Mouse (Mus musculus) midbrain, embryonic 11.5 days (tissue): ENCODE data around the gene Cpm. TPM values are rescaled to one million over a fixed set of nuclear protein-coding genes. Genes with fewer than 3 reads are reported as not detected.

Experiments
- ATAC-seq: fragments of 200-750 bp; cut with Nextera tagmentation; 2 replicates; pipeline ENCODE4 v1.8.0; 2017; ENCODE audit warnings: moderate TSS enrichment, moderate library complexity; ENCODE audit not compliant: low FRiP score
- DNase-seq: peaks from one replicate; pipeline ENCODE4 v3.0.0; 2015; ENCODE audit warnings: low spot score; ENCODE audit errors: missing footprints
- H3K27ac ChIP-seq: fragments of 300-500 bp; sonication (generic); 2 replicates; pipeline ENCODE4 v1.5.1; 2014; ENCODE audit warnings: low read depth, low read length
- H3K27me3 ChIP-seq: fragments of 300-500 bp; sonication (generic); 2 replicates; pipeline ENCODE4 v1.6.1; 2014; ENCODE audit warnings: mild to moderate bottlenecking, low read length, moderate library complexity, mixed read lengths; ENCODE audit not compliant: control insufficient read depth, insufficient read depth
- H3K36me3 ChIP-seq: fragments of 300-500 bp; sonication (generic); 2 replicates; pipeline ENCODE4 v1.6.1; 2014; ENCODE audit warnings: mild to moderate bottlenecking, low read length, moderate library complexity, mixed read lengths; ENCODE audit not compliant: control insufficient read depth, insufficient read depth
- H3K4me1 ChIP-seq: fragments of 300-500 bp; sonication (generic); 2 replicates; pipeline ENCODE4 v1.6.1; 2014; ENCODE audit warnings: low read length; ENCODE audit not compliant: control insufficient read depth, insufficient read depth
- H3K4me2 ChIP-seq: fragments of 300-500 bp; sonication (generic); 2 replicates; pipeline ENCODE4 v1.6.1; 2014; ENCODE audit warnings: mild to moderate bottlenecking, moderate library complexity
- H3K4me3 ChIP-seq: fragments of 300-500 bp; sonication (generic); 2 replicates; pipeline ENCODE4 v1.5.1; 2014; ENCODE audit warnings: low read depth, low read length
- H3K9ac ChIP-seq: fragments of 300-500 bp; sonication (generic); 2 replicates; pipeline ENCODE4 v1.6.1; 2014; ENCODE audit warnings: low read length
- H3K9me3 ChIP-seq: fragments of 300-500 bp; sonication (generic); 2 replicates; pipeline ENCODE4 v1.6.1; 2016; ENCODE audit warnings: low read length; ENCODE audit not compliant: control insufficient read depth
- WGBS: fragments of 180-500 bp; shearing (Covaris S2); extraction: QIAGEN DNeasy Blood & Tissue Kit; methylation state at CpG from one replicate; pipeline ENCODE4 v1.1.7; 2014; 5-methylcytosine and 5-hydroxymethylcytosine counted together
- polyA plus RNA-seq: library from polyadenylated mRNA; unstranded; fragments of >200 nt; fragmentation: Nextera tagmentation; extraction: Ambion mirVana; gene quantifications from 2 replicates; pipeline ENCODE4 v1.2.1, GENCODE M21; 2014

Cpm gene
- polyA plus RNA-seq, 1 experiment from 2014 or later: 6.2 TPM

DNA sequence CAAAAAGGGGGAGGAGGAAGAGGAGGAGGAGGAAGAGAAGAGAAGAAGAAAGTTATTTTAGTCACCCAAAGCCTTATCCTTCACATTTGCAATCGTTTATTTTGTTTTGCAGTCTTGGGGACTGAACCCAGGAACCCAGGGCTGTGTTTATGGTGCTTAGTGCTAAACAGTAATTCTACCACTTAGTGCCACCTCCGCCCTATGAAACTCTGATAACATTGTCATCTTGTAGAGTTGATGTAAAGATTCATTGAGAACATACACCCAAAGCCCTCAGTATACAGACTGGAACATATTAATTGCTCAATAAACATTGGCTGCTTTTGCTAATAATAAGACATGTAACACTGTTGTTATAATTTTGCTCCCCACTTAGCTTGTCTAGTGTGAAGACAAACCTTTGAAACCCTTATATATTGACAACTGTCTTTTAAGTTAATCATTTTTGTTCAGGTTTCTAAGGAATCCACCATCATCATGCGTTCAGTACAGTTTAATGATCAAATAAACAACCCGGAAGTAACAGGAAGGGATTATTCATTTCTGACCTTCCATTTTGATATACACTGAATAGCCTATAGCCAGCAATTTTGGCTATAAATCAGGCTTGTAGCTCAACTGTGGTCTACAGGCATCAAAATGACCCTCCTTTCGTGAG lies 49.9 kb downstream of the Cpm start:
- Histone ChIP-seq H3K4me2 (no peak overlapping the region), H3K27ac (no peak overlapping the region), H3K4me3 (no peak overlapping the region), H3K9me3 (no peaks in the 10 kb centered on the region), H3K36me3 (no peaks in the 10 kb centered on the region), H3K27me3 (no peaks in the 10 kb centered on the region), H3K9ac (no peak overlapping the region), H3K4me1 (peaks cover 4% of the 10 kb centered on the region; the same call in 1 of the 2 replicates)
- no peak for DNase-seq
- no peak for ATAC-seq
- 91% methylated on average over 5 of the region's 5 CpGs for WGBS

DNA sequence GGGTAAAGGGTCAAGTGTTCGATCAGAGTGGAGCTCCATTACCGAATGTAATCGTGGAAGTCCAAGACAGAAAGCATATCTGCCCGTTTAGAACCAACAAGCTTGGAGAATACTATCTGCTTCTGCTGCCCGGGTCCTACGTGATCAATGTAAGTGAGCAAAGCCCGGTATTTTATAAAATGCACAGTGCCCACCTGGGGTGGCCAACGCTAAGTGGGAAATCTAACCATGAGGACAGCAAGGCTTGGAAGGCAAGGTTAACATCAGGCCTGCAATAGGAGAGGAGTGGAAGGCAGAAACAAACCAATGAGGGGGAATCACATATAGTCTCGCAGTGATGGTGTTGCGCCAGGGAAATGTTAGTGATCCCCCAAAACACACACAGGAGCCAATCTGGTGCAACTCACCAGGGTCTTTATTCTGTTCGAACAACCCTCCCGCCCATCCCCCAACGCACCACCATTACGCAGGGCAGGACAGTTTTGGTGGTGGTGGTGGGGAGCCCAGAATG lies 50.7 kb downstream of the Cpm start:
- DNase-seq: no peak
- H3K27me3 ChIP-seq: no peaks in the 10 kb centered on the region
- no peak overlapping the region for H3K4me3 ChIP-seq
- no peak for ATAC-seq
- H3K27ac ChIP-seq: no peak overlapping the region
- WGBS: 92% methylated on average over 14 of the region's 14 CpGs
- no peaks in the 10 kb centered on the region for H3K9me3 ChIP-seq
- no peak overlapping the region for H3K9ac ChIP-seq
- H3K4me1 ChIP-seq: peaks cover 4% of the 10 kb centered on the region; the same call in 1 of the 2 replicates
- no peak overlapping the region for H3K4me2 ChIP-seq
- H3K36me3 ChIP-seq: no peaks in the 10 kb centered on the region

DNA sequence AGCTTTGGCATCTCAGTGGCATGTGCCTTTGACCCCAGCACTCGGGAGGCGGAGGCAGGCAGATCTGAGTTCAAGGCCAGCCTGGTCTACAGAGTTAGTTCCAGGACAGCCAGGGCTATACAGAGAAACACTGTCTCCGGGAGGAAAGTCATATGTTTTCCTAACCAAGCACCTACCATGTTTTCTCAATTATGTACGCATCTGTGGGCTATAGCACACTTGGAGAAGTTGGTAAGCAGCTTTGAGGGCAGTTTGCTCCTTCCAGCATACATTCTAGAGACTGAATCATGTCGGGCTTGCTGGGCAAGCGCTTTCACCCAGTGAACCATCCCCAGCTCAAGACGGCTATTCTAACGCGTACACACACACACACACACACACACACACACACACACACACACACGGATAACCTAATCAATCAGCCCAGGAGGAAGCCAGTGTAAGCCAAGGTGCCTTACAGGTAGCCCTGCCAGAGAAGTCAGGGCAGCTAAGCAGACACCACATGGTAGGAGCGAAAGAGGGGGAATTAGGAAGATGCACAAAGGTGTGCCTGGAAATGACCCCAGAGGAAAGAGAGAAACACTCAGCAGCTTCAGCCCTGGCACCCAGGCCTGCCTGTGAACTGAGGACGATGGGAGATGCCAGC lies 51.7 kb downstream of the Cpm start:
- no peak overlapping the region for H3K4me3 ChIP-seq
- DNase-seq (no peak), ATAC-seq (no peak)
- WGBS: 86% methylated on average over 12 of the region's 12 CpGs
- H3K4me2 ChIP-seq: no peak overlapping the region
- no peak overlapping the region for H3K27ac ChIP-seq
- no peaks in the 10 kb centered on the region for H3K36me3 ChIP-seq
- no peaks in the 10 kb centered on the region for H3K9me3 ChIP-seq
- H3K9ac ChIP-seq: no peak overlapping the region
- peaks cover 4% of the 10 kb centered on the region; the same call in 1 of the 2 replicates for H3K4me1 ChIP-seq
- H3K27me3 ChIP-seq: no peaks in the 10 kb centered on the region

DNA sequence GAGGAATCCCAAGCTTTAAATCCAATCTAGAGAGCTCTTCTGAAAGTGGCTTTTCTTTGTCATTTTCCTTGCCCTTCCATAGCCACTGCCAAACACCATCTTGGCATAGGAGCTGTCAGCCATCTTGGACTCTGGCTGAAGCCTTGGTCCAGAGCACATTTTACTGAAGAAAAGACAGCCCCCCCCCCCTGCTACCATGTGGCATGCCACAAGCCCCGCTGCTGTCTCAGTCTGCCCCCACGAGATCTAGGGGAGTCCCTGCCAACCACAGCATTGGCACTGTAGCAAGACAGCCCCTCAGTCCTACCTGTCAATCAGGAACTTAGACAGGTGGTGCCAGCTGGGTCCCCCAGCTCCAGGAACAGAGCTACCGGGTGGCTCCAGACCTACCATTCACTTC lies 52.2 kb downstream of the Cpm start:
- no peak for DNase-seq
- Histone ChIP-seq H3K4me2 (no peak overlapping the region), H3K9ac (no peak overlapping the region), H3K27me3 (no peaks in the 10 kb centered on the region), H3K4me3 (no peak overlapping the region), H3K9me3 (no peaks in the 10 kb centered on the region), H3K4me1 (no peaks in the 10 kb centered on the region), H3K36me3 (no peaks in the 10 kb centered on the region), H3K27ac (no peak overlapping the region)
- 98% methylated on average over 3 of the region's 3 CpGs for WGBS
- ATAC-seq: no peak

DNA sequence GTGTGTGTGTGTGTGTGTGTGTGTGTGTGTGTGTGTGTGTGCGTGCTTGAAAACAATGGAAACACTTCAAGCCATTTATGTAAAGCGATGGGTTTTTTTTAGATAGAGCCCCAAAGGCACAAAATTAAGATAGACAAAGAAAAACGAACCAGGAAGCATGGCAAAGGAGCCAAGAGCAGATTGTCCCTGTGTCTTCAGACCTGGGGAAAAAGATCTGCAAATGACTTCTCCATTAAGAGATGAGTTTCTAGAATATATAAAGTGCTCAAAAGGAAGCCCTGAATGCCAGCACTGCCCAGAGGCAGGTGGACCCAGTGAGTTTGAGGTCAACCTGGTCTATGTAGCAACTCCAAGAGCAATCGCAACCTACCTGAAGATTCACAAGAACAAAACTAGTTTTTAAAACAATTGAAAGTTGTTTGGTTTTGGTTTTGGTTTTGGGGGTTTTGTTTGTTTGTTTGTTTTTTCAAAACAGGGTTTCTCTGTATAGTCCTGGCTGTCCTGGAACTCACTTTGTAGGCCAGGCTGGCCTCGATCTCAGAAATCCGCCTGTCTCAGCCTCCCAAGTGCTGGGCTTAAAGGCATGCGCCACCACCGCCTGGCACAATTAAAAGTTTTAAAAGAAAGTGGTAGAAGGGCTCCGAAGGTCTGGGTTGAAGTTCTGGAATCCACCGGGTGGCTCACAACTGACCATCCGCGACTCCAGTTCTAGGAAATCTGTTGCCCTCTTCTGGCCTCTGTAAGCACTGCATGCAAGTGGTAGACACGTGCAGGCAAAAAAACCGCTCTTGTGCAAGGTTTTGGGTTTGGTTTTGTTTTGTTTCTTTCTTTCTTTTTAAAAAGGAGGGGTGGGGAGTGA lies 52.9 kb downstream of the Cpm start:
- no peak overlapping the region for H3K4me3 ChIP-seq
- H3K9me3 ChIP-seq: no peaks in the 10 kb centered on the region
- WGBS: 67% methylated on average over 14 of the region's 14 CpGs
- no peaks in the 10 kb centered on the region for H3K36me3 ChIP-seq
- H3K9ac ChIP-seq: no peak overlapping the region
- no peak overlapping the region for H3K4me2 ChIP-seq
- DNase-seq (no peak), ATAC-seq (no peak)
- H3K27ac ChIP-seq: no peak overlapping the region
- no peaks in the 10 kb centered on the region for H3K4me1 ChIP-seq
- no peaks in the 10 kb centered on the region for H3K27me3 ChIP-seq

DNA sequence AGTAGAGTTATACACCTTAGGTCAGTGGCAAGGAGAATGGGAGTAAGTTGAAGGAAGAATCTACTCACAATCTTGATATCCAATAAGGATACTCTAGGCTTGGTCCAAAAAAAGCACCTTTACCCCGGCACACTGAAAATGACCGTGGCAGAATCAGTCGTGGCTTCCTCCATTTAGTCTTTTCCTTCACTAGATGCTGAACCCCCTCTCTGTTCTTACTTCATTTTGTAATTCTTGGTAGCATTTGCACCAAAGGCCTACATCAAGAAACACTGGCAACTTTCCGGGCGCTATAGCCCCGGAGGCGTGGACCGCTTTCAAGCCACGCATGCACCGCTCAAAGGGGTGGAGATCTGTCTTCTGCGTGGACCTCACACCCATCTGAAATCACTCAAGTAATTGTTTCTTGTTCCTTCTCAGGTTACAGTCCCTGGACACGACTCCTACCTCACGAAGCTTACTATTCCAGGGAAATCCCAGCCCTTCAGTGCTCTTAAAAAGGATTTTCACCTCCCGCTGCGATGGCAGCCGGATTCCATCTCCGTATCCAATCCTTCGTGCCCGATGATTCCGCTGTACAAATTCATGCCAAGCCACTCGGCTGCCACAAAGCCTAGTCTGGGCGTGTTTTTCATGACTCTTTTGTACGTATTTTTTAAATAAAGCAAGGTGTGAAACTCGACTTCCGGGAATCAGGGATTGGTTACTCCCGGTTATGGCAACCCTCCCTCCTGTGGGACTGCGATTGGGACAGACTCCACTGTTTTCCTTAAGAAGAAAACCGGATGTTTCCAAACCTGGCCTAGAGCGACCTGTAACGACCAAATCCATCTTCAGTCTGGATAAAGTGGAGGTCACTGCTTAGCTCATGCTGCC lies 53.8 kb downstream of the Cpm start:
- Histone ChIP-seq H3K4me3 (no peak overlapping the region), H3K27me3 (no peaks in the 10 kb centered on the region), H3K4me2 (no peak overlapping the region), H3K9ac (no peak overlapping the region), H3K36me3 (no peaks in the 10 kb centered on the region), H3K9me3 (no peaks in the 10 kb centered on the region), H3K4me1 (no peaks in the 10 kb centered on the region), H3K27ac (no peak overlapping the region)
- WGBS: 79% methylated on average over 30 of the region's 30 CpGs
- DNase-seq (no peak), ATAC-seq (no peak)

DNA sequence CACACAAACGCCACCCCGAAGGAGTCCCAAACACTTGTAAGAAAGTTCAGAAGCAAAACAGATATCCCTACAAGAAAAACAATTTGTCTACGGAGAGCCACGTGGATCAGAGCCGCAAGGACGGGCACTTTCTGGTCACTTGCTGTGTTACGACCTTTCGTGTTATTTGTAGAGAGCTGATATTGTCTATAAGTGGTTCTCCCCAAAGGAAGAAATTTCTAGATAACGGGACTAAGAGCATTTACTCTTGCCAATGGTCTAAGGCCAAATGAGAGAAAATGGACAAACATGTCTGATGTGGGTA lies 54.4 kb downstream of the Cpm start:
- H3K4me1 ChIP-seq: no peaks in the 10 kb centered on the region
- H3K36me3 ChIP-seq: no peaks in the 10 kb centered on the region
- no peak overlapping the region for H3K4me2 ChIP-seq
- H3K27me3 ChIP-seq: no peaks in the 10 kb centered on the region
- H3K27ac ChIP-seq: no peak overlapping the region
- no peak overlapping the region for H3K9ac ChIP-seq
- DNase-seq: no peak
- no peak for ATAC-seq
- H3K4me3 ChIP-seq: no peak overlapping the region
- no peaks in the 10 kb centered on the region for H3K9me3 ChIP-seq
- WGBS: 91% methylated on average over 9 of the region's 9 CpGs

DNA sequence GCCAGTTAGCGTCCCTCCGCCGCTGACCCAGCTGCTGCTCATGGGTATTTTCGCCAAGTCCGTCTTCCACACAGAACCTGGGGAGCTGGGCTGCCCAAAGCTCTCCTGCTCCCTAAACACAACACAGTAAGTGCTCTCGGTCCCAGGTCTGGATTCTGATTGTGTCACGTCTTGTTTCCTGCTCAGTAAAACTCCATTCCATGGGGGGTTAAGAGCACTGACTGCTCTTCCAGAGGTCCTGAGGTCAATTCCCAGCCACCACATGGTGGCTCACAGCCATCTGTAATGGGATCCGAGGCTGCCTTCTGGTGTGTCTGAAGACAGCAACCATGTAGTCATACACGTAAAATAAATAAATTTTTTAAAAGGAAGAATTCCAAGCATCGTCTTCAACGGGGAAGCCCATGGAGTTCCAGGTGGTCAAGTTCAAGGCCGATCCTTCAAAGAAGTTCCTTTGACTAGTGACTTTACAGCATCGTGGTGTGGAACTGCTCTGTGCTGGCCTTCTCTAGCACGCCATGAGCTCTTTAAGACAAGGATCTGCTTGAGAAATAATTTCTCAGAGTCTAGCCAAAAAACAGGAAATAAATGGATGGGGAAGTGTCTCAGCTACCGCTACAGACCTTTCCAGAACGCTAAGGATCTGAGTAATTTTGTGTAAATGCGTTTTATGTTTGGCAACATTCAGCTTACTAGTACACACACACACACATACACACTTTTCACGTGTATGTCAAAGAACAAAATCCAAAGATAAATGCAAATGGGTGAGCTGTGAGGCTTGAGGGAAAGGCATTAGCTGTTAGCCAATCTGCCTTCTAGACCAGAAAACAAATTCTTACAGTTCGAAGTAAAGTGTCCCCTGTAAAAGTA lies 55.2 kb downstream of the Cpm start:
- H3K27me3 ChIP-seq: no peaks in the 10 kb centered on the region
- H3K4me1 ChIP-seq: no peaks in the 10 kb centered on the region
- ATAC-seq (no peak), DNase-seq (no peak)
- no peak overlapping the region for H3K27ac ChIP-seq
- H3K4me2 ChIP-seq: no peak overlapping the region
- no peak overlapping the region for H3K4me3 ChIP-seq
- H3K9ac ChIP-seq: no peak overlapping the region
- H3K9me3 ChIP-seq: no peaks in the 10 kb centered on the region
- 87% methylated on average over 19 of the region's 19 CpGs for WGBS
- peaks cover 5% of the 10 kb centered on the region; the same call in 1 of the 2 replicates for H3K36me3 ChIP-seq
